Mouse (Mus musculus) embryonic fibroblast, embryonic 13.5 days (primary cell): Measurements from ENCODE around the gene Arl5c. TPM values are rescaled to one million over a fixed set of nuclear protein-coding genes. Genes with fewer than 3 reads are reported as not detected.

Experiments
- H3K27ac ChIP-seq: 2 replicates; pipeline ENCODE4 v1.5.1; 2012; ENCODE audit warnings: low read length, control low read depth, inconsistent platforms; ENCODE audit not compliant: insufficient read depth
- H3K4me1 ChIP-seq: 2 replicates; pipeline ENCODE4 v1.6.1; 2011; ENCODE audit warnings: low read length; ENCODE audit not compliant: control insufficient read depth, insufficient read depth
- H3K4me3 ChIP-seq: 2 replicates; pipeline ENCODE4 v1.5.1; 2011; ENCODE audit warnings: mild to moderate bottlenecking, control low read depth, low read length; ENCODE audit not compliant: insufficient read depth
- CTCF ChIP-seq: IDR thresholded peaks from 2 replicates; pipeline ENCODE4 v1.5.1; 2011; ENCODE audit warnings: mild to moderate bottlenecking, control low read depth, low read length, moderate library complexity, borderline replicate concordance; ENCODE audit not compliant: insufficient read depth
- POLR2A ChIP-seq: IDR thresholded peaks from 2 replicates; pipeline ENCODE4 v1.6.1; 2011; ENCODE audit warnings: low read depth, mild to moderate bottlenecking, control low read depth, low read length, moderate library complexity
- polyA plus RNA-seq: library from polyadenylated mRNA; stranded (reverse); fragments of >200 nt; gene quantifications from 2 replicates; pipeline ENCODE4 v1.2.4, GENCODE M21; 2011; ENCODE audit warnings: low read depth; ENCODE audit not compliant: missing spikeins, insufficient read length

Gene Arl5c
- polyA plus RNA-seq, 1 experiment = 2.2 TPM

GRCm38 (mm10) chr11:97983506-97983905, 12.5 kb downstream of the Arl5c start:
- Histone ChIP-seq H3K27ac (no peak overlapping the region), H3K4me1 (0 out of 2 replicates have a peak, but pooled peaks cover 6% of the 10 kb centered on the region), H3K4me3 (no peak overlapping the region)
- no peak for TF ChIP-seq CTCF
- no peak for TF ChIP-seq POLR2A

- no peak for TF ChIP-seq POLR2A
- no peak for TF ChIP-seq CTCF
- 0 out of 2 replicates have a peak, but pooled peaks cover 6% of the 10 kb centered on the region for H3K4me1 ChIP-seq
- no peak overlapping the region for H3K27ac ChIP-seq
- no peak overlapping the region for H3K4me3 ChIP-seq
Measured at GRCm38 (mm10) chr11:97982721-97983120, 13.3 kb downstream of the Arl5c start.

- Histone ChIP-seq H3K27ac (no peak overlapping the region), H3K4me3 (no peak overlapping the region), H3K4me1 (0 out of 2 replicates have a peak, but pooled peaks cover 6% of the 10 kb centered on the region)
- no peak for TF ChIP-seq CTCF
- TF ChIP-seq POLR2A = no peak
Measured at GRCm38 (mm10) chr11:97980531-97980966, 15.4 kb downstream of the Arl5c start.

GRCm38 (mm10) chr11:97979824-97980495, 16.0 kb downstream of the Arl5c start:
- Histone ChIP-seq H3K4me3 (no peak overlapping the region), H3K4me1 (0 out of 2 replicates have a peak, but pooled peaks cover 6% of the 10 kb centered on the region), H3K27ac (no peak overlapping the region)
- no peak for TF ChIP-seq POLR2A
- TF ChIP-seq CTCF = no peak

GRCm38 (mm10) chr11:97978392-97978791, 17.6 kb downstream of the Arl5c start:
- 0 out of 2 replicates have a peak, but pooled peaks cover 6% of the 10 kb centered on the region for H3K4me1 ChIP-seq
- no peak overlapping the region for H3K4me3 ChIP-seq
- TF ChIP-seq CTCF (no peak), POLR2A (no peak)
- no peak overlapping the region for H3K27ac ChIP-seq

GRCm38 (mm10) chr11:97977797-97978196, 18.2 kb downstream of the Arl5c start:
- TF ChIP-seq POLR2A (no peak), CTCF (no peak)
- Histone ChIP-seq H3K4me3 (no peak overlapping the region), H3K27ac (no peak overlapping the region), H3K4me1 (0 out of 2 replicates have a peak, but pooled peaks cover 6% of the 10 kb centered on the region)

GRCm38 (mm10) chr11:97974746-97975145, 21.2 kb downstream of the Arl5c start:
- Histone ChIP-seq H3K27ac (no peak overlapping the region), H3K4me3 (no peak overlapping the region), H3K4me1 (no peaks in the 10 kb centered on the region)
- TF ChIP-seq CTCF (no peak), POLR2A (no peak)

GRCm38 (mm10) chr11:97974141-97974540, 21.8 kb downstream of the Arl5c start:
- H3K27ac ChIP-seq = no peak overlapping the region
- no peak for TF ChIP-seq CTCF
- TF ChIP-seq POLR2A = no peak
- H3K4me3 ChIP-seq = no peak overlapping the region
- H3K4me1 ChIP-seq = no peaks in the 10 kb centered on the region

GRCm38 (mm10) chr11:97972434-97972833, 23.5 kb downstream of the Arl5c start:
- H3K27ac ChIP-seq = no peak overlapping the region
- no peaks in the 10 kb centered on the region for H3K4me1 ChIP-seq
- H3K4me3 ChIP-seq = no peak overlapping the region
- TF ChIP-seq CTCF (no peak), POLR2A (no peak)

- no peak overlapping the region for H3K27ac ChIP-seq
- H3K4me1 ChIP-seq = no peaks in the 10 kb centered on the region
- no peak overlapping the region for H3K4me3 ChIP-seq
- TF ChIP-seq CTCF = no peak
- TF ChIP-seq POLR2A = no peak
Measured at GRCm38 (mm10) chr11:97971232-97971631, 24.7 kb downstream of the Arl5c start.

- no peaks in the 10 kb centered on the region for H3K4me1 ChIP-seq
- TF ChIP-seq POLR2A (no peak), CTCF (no peak)
Measured at GRCm38 (mm10) chr11:97970771-97971170, 25.2 kb downstream of the Arl5c start.

More at GRCm38 (mm10) chr11:97970771-97971170, 25.2 kb downstream of the Arl5c start:
- no peak overlapping the region for H3K27ac ChIP-seq
- no peak overlapping the region for H3K4me3 ChIP-seq
